Mouse (Mus musculus) lung, adult 18-20 months (tissue): ENCODE data around the gene Fsd1.

Experiments
- DNase-seq, 2 experiments: peaks; one replicate each; pipeline ENCODE4 v3.0.0; 2022; ENCODE audit warnings: mixed read lengths in 2 of 2

Fsd1 gene

DNA sequence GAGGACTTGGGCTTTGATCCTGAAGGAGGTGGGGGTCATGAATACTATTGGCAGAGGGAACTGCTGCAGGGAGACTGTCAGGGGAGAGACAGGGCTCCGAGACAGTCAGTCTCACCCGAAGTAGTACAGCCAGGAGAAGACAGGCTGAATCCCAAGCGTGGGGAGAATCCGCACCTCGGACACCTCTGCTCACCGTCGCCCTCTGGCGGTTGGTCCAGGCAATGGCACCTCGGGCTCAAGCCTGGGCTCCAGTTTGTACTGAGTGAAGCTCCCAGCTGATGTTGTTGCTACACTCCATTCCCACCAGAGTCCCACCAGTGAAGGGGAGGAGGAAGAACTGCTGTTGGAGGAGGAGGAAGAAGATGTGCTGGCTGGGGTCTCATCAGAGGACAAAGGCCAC lies 24.4 kb downstream of the Fsd1 start:
- DNase-seq, result peak; percentile 72 to 73

GRCm38 (mm10) chr17:56011441-56011840 lies 25.1 kb downstream of the Fsd1 start:
- no peak for DNase-seq

DNA sequence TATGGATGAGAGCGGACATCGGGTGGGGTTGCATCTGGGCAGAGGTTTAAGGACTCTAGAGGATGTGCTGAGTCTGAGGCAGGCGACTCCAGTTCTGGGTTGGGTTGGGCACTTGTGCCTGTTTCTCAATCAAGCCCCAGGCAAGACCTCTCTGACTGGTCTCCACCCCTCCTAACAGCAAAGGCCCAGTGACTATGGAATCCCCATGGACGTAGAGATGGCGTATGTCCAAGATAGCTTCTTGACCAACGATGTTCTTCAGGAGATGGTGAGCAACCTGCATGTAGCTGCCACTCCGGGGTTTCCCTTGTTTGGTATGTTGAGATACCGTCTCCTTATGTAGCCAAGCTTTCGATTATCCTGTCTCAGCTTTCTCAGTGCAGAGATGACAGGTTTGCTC lies 29.0 kb downstream of the Fsd1 start:
- DNase-seq, result no peak

DNA sequence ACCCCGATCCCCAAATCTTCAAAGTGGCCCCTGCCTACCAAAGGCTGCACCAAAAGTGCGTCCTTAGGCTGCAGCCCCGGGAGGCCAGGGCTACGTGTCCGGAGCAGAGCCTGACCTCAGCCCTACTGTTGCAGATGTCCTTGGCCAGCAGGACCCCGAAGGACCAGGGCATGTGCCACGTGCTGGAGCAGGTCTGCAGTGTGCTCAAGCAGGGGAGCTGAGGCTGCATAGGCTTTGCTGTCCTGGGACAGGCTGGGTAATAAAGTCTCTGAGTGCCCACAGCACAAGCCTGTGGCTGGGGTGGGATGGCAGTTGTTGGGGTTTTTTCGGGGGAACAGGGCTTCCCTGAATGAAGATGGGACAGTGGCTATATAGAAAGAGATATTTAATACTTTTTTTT lies 30.1 kb downstream of the Fsd1 start:
- DNase-seq, result no peak

GRCm38 (mm10) chr17:56016793-56017785 lies 30.8 kb downstream of the Fsd1 start:
- DNase-seq, result no peak

DNA sequence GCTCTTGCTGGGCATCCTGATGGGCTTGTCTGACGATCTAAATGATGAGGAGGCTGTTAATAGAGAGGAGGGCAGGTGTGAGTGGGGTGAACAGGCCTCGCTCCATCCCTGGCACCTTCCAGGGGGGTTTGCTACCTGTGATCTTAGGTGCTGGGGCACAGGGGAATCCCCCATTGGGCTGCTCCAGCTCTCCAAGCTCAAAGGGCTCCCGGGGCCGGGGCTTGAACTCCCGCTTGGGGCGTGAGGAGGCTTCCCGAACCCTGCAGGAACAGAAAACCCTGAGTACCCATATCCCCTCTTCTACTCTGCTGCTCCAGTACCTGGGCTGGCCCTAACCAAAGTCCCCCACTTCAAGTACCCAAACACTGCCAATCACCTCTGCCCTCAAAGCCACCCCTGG lies 31.5 kb downstream of the Fsd1 start:
- DNase-seq, result no peak

GRCm38 (mm10) chr17:56018347-56019131 lies 32.2 kb downstream of the Fsd1 start:
- DNase-seq, result peak in 1 of 2 experiments; percentile 48

GRCm38 (mm10) chr17:56020400-56021084 lies 34.2 kb downstream of the Fsd1 start:
- DNase-seq, result no peak

DNA sequence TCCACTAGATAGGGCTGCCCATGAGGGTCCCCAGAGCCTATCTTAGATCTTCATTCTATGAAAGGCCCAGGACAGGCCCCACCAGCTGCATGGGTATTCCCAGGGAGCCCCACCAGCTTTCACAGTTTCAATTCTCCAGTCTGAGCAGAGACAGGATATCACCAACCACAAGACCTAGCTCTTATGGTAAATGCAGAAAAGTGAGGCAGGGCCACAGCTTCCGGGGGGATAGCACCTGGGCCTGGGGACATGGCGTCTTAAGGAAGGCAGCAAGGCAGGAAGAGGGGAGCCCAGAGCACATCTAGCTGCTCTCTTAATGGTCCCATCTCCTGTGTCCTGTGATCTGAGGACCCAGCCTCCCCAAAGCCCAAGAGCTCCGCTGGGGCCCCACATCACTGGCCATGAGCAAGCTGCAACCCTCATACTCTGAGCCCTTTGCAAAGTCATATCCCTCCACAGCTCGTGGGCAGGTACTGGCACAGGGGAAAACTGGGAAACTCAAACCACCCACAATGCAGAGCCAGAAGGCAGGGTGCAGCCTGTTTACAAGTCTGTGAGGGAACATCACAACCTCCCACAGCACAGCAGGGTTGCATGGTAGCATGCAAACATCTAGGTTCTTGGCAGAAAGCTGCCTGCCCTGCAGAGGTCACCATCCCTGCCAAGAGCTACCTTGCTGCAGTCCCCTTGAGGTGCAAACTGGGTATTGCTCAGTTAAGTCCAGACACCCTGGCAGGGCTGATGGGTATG lies 35.0 kb downstream of the Fsd1 start:
- no peak for DNase-seq

DNA sequence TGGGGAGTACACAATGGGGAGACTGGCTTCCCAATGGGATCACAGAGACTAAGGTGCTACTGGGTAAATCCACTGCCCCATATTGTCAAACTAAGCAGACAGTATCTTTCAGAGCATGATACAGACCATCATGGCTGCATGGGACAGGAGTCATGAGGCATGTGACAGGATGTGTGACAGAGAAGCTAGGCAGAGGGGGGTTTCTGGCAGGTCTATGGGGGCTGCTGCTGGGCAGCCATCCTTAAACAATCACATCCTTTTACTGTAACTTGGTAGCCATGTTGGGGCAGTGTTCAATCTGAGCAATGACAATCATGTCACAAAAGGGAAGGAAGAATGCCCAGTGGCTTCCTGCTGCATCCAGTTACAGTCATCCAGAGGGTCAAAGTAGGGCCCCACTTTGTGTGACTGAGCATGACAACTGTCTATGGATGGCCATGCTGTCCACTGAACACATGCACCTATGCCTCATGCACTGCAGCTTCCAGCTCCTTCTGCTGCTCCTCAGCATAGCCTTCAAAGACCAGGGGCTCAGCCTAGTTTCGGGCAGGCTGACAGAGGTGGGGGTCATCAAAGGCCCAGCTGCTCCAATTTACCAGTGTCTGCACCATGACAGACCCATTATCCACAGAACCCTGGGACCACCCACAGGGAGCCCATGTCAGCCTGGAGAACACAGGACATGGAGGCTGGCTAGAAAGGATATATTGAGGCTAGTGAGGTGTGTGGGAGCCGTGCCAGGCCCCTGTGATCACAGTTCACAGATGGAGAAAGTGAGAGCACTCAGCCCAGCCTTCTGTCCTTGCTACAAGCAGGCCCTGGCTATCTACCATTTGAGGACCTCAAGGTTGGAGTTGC lies 36.1 kb downstream of the Fsd1 start:
- DNase-seq, result no peak

DNA sequence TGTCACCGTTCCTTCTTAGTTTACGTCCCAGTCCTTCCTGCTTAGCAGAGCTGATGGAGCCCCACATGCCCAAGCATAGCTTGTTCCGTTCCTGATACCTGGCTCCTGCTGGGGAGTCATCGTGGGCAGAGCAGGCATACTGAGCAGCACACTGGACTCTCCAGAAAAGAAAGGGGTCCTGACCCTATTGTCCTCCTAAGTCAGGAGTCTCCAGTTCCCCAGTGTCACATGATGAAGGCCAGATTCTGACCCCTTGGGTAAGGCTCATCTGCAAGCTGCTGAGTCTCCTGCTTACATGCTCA lies 36.6 kb downstream of the Fsd1 start:
- no peak for DNase-seq

DNA sequence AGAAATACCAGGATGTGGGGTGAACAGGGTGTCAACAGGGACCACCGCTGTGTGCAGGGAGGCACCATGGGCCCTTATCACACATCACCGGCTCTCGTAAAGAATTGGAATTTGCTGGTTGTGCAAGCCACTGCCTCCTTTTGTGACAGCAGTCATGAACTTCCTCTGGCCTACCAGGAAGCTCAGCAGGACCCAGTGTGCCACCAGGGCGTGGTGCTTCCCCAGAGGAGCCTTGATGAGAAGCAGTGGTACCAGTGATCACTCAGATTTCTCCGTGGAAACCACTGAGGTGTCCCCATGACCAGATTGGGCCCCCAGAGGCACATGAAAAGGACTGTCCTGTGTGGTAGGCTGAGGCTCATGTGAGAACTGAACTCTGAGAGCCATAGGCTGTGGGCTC lies 37.1 kb downstream of the Fsd1 start:
- DNase-seq, result peak; percentile 61

- DNase-seq, result no peak
Observed at GRCm38 (mm10) chr17:56024476-56024875, 38.2 kb downstream of the Fsd1 start.

GRCm38 (mm10) chr17:56024931-56025330 lies 38.6 kb downstream of the Fsd1 start:
- no peak for DNase-seq

GRCm38 (mm10) chr17:56026303-56026702 lies 40.0 kb downstream of the Fsd1 start:
- no peak for DNase-seq

GRCm38 (mm10) chr17:56026881-56027280 lies 40.6 kb downstream of the Fsd1 start:
- DNase-seq, result no peak

DNA sequence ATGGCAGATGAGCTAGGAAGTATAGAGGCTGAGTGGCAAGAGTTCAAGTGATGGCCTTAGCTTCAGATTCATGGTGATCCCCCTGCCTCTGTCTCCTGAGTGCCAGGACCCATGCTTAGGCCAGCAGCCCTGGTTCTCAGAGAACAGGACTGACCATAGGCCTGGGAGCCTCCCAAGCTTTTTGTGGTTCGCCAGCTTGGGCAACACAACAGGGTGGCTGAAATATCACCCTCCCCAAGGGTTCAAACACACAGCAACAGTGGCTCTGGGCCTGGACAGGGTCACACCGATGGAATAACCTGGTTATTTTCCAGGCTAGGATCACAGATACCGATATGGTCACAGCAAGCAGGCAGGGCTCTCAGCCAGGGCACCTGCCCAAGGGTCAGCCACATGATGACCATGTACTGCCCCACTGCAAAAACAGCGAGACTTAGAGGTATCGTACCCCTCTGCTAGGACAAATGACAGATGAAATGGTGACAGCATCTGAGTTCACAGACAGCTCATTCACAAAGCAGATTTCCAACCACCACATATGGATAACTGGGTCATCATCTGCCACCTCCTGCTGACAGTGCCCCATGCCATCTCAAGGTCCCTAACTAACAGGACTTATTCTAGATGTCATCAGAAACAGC lies 41.6 kb downstream of the Fsd1 start:
- DNase-seq, result no peak

DNA sequence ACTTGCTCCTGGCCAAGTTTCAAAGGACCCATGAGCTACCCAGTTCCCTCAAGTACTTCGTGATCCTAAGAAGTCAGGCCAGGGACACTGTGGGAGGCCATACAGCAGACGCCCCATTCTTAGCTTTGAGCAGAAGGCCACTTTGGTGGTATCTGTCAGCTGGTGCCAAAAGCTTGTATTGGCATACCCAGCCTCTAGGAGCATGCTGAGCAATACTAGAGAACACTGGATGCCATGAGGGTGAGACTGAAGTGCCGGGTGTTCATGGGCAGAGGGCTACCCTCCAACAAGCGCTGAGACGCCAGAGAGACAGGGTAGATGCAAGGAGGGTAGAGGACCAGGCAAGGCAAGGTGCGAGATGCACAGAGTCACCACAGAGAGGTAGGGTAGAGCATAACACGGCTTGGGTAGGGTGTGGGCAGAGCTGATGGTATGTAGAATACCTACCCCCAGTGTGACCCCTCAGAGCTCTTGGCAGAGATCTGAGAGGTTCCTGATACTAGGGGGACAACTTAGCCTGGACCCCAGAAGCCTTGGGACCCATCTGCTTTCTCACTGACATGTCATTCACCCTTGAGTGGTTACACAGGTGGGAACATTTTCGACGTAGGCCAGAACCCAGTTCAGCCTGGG lies 44.0 kb downstream of the Fsd1 start:
- DNase-seq, result no peak

DNA sequence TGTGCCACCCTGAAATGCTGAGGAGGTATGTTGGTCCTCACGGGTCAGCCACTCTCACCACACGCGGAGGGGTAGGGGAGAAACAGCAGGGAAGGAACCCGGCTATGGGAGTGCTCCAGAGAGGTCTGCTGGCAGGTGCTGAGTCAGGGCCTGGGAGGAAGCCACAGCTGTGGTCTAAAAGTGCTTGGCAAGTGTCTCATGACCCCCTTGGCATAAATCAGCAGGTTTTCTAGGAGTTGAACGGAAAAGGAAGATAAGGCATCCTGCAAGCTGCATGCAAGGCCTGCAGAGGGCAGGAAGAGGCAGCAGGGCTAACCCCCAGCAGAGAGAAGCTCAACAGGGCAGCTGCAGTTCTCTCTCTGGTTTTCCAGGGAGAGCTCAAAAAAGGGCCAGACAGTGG lies 44.6 kb downstream of the Fsd1 start:
- peak; percentile 35 to 49 for DNase-seq

- no peak for DNase-seq
Observed at GRCm38 (mm10) chr17:56031431-56031830, 45.1 kb downstream of the Fsd1 start.
